16 mouse cellular contexts compared by ENCODE assay signal in genomic region chr19:45254806-45255205, GRCm38 (mm10).
"Had no signal": no experiment of that assay in that cellular context is flagged by ENCODE, and none has a peak within 500 bp of the region (broad histone marks: within the 10 kb centered on the region; RNA-seq: fewer than 3 reads in every experiment).

No protein-coding gene starts in this region.

- DNase-seq: heart, postnatal 10 days; heart, postnatal 14 days; heart, postnatal 36 days; heart, postnatal 4 days; kidney, adult 11 months; kidney, adult 18-20 months; kidney, adult 2 months; kidney, adult 8-10 months; kidney, adult 9 months; kidney, postnatal 10 days; kidney, postnatal 14 days; kidney, postnatal 25 days; kidney, postnatal 36 days; kidney, postnatal 4 days; layer of hippocampus, adult 9-11 months; layer of hippocampus, postnatal 36 days had no signal
